Mouse (Mus musculus): ENCODE measurements around the gene Ppp1r7. TPM values are rescaled to one million over a fixed set of nuclear protein-coding genes. Genes with fewer than 3 reads are reported as not detected.
"Not testable (repeated sequence)": the region's sequence is repeated elsewhere in the genome, so short reads cannot be mapped to it uniquely, and the experiment has no call there.

Ppp1r7 gene
- 61.8 and 71.4 TPM in 2 replicates for polyA plus RNA-seq (2015; fragmentation: Nextera tagmentation; extraction: Ambion mirVana)

DNA sequence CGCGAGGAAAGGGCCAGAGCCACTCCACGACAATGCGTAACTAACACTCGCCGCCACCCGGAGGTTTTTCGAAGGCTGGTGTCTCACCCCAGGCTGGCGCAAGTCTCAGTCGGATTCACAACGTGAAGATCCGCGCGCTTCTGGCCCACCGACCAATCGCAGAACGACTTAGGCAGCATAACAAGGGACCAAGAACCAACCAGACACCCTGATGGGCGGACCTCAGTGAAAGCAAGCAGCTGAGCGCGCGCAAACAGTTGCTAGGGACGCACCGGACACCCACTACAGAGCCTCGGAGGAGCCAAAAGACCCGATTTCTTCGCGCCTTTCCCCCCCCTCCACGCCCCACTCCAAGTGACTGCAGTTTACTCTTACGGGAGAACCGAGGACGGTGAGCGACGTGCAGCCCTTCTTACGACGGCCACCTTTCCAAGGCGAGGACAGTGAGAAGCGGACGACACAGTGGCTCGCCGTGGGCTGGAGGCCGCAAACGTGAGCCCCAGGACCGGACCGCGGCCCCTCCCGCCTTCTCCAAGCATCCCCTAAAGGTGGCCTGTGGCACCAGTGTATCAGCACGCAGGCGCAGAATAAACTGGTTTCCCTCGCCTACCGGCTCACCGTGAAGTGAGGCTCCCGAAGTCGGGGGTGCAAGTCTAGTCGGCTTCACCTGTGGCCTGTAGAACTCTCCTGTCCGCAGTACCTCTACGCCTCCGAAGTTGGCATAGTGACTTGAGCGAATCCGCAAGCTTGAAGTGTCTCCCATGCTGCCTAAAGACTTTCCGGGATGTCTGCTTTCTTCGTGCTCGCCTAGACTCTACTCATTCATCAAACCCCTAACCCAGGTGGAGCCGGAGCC lies at the start of gene Ppp1r7, which contains the start of gene Pask:
Gene Ppp1r7, plus strand, starts transcription at position 207 of the 856 bp plus-strand sequence.
Gene Pask, minus strand, starts transcription at position 835 of the 856 bp plus-strand sequence.
- Histone ChIP-seq H3K4me3 (ENCODE audit: low read length) (peak within 1 kb of the TSS; percentile 98), H3K4me1 (replicated peaks; ENCODE audit: control insufficient read depth, insufficient read depth, low read length) (peaks cover 16% of the 10 kb centered on the region), H3K27me3 (ENCODE audit: control insufficient read depth, insufficient read depth, low read depth, low read length) (no peaks in the 10 kb centered on the region), H3K9ac (ENCODE audit: low read length) (peak within 1 kb of the TSS; percentile 92), H3K9me3 (ENCODE audit: control insufficient read depth, low read length) (no peaks in the 10 kb centered on the region), H3K27ac (ENCODE audit: low read length) (peak within 1 kb of the TSS; percentile 27; the same call in 1 of the 2 replicates), H3K36me3 (ENCODE audit: control insufficient read depth, insufficient read depth, low read length) (peaks cover 9% of the 10 kb centered on the region), H3K4me2 (ENCODE audit: low read depth, low read length) (peak within 1 kb of the TSS; percentile 90)
- 0% methylated on average over 63 of the region's 63 CpGs for WGBS
- peak; percentile 98 for ATAC-seq (ENCODE audit: low read depth)

DNA sequence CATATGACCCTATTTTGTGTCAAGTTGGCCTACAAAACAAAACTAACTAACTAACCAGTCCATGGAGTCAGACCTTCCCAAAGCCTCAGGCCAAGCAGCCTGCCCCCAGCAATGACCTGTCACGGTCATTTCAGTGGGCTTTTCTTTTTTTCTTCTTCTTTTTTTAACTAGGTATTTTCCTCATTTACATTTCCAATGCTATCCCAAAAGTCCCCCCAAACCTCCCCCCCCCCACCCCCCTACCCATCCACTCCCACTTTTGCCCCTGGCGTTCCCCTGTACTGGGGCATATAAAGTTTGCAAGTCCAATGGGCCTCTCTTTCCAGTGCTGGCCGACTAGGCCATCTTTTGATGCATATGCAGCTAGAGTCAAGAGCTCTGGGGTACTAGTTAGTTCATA lies 48.2 kb upstream of the Ppp1r7 start:
- H3K36me3 ChIP-seq (ENCODE audit: control insufficient read depth, insufficient read depth, low read length) = peaks cover 28% of the 10 kb centered on the region
- WGBS = 77% methylated on average over 3 of the region's 3 CpGs
- not testable (repeated sequence) for ATAC-seq (ENCODE audit: low read depth)

DNA sequence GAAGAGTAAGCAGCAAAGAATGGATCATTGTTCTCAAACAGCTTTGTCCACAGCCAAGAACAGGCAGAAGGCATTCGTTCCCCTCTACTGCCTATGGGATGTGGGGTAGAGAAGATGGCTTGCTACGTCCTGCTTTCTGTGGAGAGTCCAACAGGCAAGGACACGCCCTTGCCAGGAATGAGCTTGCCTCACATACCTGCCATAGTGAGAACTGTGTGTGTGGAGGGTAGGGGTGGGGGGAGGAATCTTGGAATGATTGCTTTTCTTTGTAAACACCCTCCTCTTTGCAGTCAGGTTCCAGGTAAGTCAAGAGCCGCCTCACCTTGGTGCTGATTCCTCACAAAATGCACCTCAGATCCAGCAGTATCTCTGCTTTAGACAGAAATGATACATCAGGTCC lies 42.9 kb upstream of the Ppp1r7 start:
- no peak overlapping the region for H3K4me3 ChIP-seq (ENCODE audit: low read length)
- H3K27me3 ChIP-seq (ENCODE audit: control insufficient read depth, insufficient read depth, low read depth, low read length) = no peaks in the 10 kb centered on the region
- WGBS = 75% methylated on average over 4 of the region's 4 CpGs
- H3K9me3 ChIP-seq (ENCODE audit: control insufficient read depth, low read length) = no peaks in the 10 kb centered on the region
- no peak overlapping the region for H3K4me2 ChIP-seq (ENCODE audit: low read depth, low read length)
- peak; percentile 64; the same call in 1 of the 2 replicates for ATAC-seq (ENCODE audit: low read depth)
- H3K9ac ChIP-seq (ENCODE audit: low read length) = no peak overlapping the region
- H3K27ac ChIP-seq (ENCODE audit: low read length) = no peak overlapping the region
- peaks cover 3% of the 10 kb centered on the region; the same call in 1 of the 2 replicates for H3K4me1 ChIP-seq (replicated peaks; ENCODE audit: control insufficient read depth, insufficient read depth, low read length)
- H3K36me3 ChIP-seq (ENCODE audit: control insufficient read depth, insufficient read depth, low read length) = peaks cover 40% of the 10 kb centered on the region

More for the DNA sequence above, 48.2 kb upstream of the Ppp1r7 start:
- not testable (repeated sequence) for H3K27me3 ChIP-seq (ENCODE audit: control insufficient read depth, insufficient read depth, low read depth, low read length); H3K4me3 ChIP-seq (ENCODE audit: low read length); H3K27ac ChIP-seq (ENCODE audit: low read length); H3K9me3 ChIP-seq (ENCODE audit: control insufficient read depth, low read length); H3K9ac ChIP-seq (ENCODE audit: low read length); H3K4me1 ChIP-seq (replicated peaks; ENCODE audit: control insufficient read depth, insufficient read depth, low read length); H3K4me2 ChIP-seq (ENCODE audit: low read depth, low read length)

DNA sequence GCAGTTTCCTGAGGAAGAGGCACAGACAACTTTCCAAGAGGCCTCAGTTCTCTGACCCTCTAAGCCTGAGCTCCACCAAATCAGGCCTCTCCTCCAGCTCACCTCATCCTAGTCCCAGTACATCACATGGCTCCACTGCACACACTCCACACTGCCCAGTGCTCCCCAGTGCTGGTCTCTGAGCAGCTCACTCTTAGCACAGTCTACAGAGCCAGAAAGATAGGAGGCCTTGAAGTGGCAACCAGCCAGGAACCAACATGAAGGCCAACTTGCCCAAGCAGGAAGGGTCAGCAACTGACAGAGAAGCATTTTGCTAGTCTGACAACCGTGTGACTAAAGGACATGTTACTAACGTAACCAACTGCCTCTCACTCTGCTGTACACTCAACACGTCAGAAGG lies 42.1 kb upstream of the Ppp1r7 start:
- no peaks in the 10 kb centered on the region for H3K9me3 ChIP-seq (ENCODE audit: control insufficient read depth, low read length)
- peaks cover 38% of the 10 kb centered on the region for H3K36me3 ChIP-seq (ENCODE audit: control insufficient read depth, insufficient read depth, low read length)
- no peak overlapping the region for H3K9ac ChIP-seq (ENCODE audit: low read length)
- H3K4me3 ChIP-seq (ENCODE audit: low read length) = no peak overlapping the region
- H3K27ac ChIP-seq (ENCODE audit: low read length) = no peak overlapping the region
- H3K27me3 ChIP-seq (ENCODE audit: control insufficient read depth, insufficient read depth, low read depth, low read length) = no peaks in the 10 kb centered on the region
- peak; percentile 30; the same call in 1 of the 2 replicates for ATAC-seq (ENCODE audit: low read depth)
- H3K4me2 ChIP-seq (ENCODE audit: low read depth, low read length) = no peak overlapping the region
- peaks cover 7% of the 10 kb centered on the region; the same call in 1 of the 2 replicates for H3K4me1 ChIP-seq (replicated peaks; ENCODE audit: control insufficient read depth, insufficient read depth, low read length)
- WGBS = 76% methylated on average over 3 of the region's 3 CpGs

DNA sequence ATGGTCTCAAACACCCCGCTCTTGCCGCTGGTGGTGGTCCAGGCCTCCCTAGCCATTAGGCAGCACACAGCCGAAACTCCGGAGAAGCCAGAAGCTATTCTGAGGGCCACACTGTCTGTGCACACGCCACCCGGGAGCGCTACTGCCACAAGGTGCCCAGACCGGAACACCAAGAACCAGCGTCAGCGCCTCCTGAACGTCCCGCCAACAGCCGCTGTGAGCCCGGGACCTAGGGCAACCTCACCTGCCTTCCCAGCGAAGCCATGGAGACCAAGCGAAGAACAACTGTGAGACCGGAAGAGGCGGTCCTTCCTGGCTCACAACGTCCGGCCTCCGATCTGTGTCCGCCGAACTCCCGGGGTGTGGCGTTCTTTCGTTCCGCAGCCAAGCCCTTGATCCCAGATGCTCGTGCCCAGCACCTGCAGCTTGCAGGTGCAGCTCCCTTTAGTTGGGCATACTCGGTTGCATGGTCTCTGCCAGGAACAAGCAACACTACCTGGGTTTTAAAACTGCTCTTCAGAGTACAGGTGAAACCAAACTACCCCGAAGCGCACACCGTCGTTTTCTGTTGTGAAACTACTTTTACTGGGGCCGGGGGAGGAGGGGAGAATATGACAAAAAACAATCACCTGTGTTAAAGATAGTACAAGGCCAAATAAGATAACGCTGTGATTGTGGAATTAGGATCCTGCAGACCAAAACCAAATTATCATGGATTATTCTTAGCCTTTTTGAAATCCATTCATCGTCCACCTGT lies 36.9 kb upstream of the Ppp1r7 start, which contains the start of gene Mterf4:
Gene Mterf4, minus strand, starts transcription at position 335 of the 757 bp plus-strand sequence.
- H3K4me1 ChIP-seq (replicated peaks; ENCODE audit: control insufficient read depth, insufficient read depth, low read length) = peaks cover 7% of the 10 kb centered on the region; the same call in 1 of the 2 replicates
- 6% methylated on average over 36 of the region's 36 CpGs for WGBS
- no peaks in the 10 kb centered on the region for H3K27me3 ChIP-seq (ENCODE audit: control insufficient read depth, insufficient read depth, low read depth, low read length)
- peak within 1 kb of the TSS; percentile 94 for H3K9ac ChIP-seq (ENCODE audit: low read length)
- H3K27ac ChIP-seq (ENCODE audit: low read length) = peak within 1 kb of the TSS; percentile 65; the same call in 1 of the 2 replicates
- H3K4me3 ChIP-seq (ENCODE audit: low read length) = peak within 1 kb of the TSS; percentile 97
- H3K36me3 ChIP-seq (ENCODE audit: control insufficient read depth, insufficient read depth, low read length) = peaks cover 14% of the 10 kb centered on the region
- no peaks in the 10 kb centered on the region for H3K9me3 ChIP-seq (ENCODE audit: control insufficient read depth, low read length)
- ATAC-seq (ENCODE audit: low read depth) = peak; percentile 92
- peak within 1 kb of the TSS; percentile 88 for H3K4me2 ChIP-seq (ENCODE audit: low read depth, low read length)

DNA sequence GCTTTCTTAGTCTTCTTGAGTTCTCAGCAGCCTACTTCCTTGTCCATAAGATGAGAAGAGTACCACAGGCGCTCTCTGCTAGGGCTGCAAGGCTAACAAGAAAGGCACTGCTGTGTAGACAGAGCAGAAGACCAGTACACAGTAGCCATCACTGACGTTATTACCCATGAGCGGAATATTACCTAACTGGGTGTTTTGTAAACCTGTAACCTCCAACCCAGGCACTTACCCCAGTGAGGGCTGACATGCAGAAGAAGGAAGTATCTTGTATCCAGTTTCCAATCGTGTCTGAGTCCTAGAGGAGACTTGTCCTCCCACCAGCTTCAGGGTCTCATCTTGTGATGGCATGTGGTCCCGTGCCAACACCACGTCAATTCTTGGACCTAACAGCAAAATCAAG lies 18.7 kb upstream of the Ppp1r7 start:
- H3K27ac ChIP-seq (ENCODE audit: low read length) = no peak overlapping the region
- H3K4me2 ChIP-seq (ENCODE audit: low read depth, low read length) = no peak overlapping the region
- no peak for ATAC-seq (ENCODE audit: low read depth)
- H3K9ac ChIP-seq (ENCODE audit: low read length) = no peak overlapping the region
- peaks cover 38% of the 10 kb centered on the region for H3K36me3 ChIP-seq (ENCODE audit: control insufficient read depth, insufficient read depth, low read length)
- no peaks in the 10 kb centered on the region for H3K27me3 ChIP-seq (ENCODE audit: control insufficient read depth, insufficient read depth, low read depth, low read length)
- WGBS = 93% methylated on average over 6 of the region's 6 CpGs
- no peaks in the 10 kb centered on the region for H3K4me1 ChIP-seq (replicated peaks; ENCODE audit: control insufficient read depth, insufficient read depth, low read length)
- no peaks in the 10 kb centered on the region for H3K9me3 ChIP-seq (ENCODE audit: control insufficient read depth, low read length)
- no peak overlapping the region for H3K4me3 ChIP-seq (ENCODE audit: low read length)

DNA sequence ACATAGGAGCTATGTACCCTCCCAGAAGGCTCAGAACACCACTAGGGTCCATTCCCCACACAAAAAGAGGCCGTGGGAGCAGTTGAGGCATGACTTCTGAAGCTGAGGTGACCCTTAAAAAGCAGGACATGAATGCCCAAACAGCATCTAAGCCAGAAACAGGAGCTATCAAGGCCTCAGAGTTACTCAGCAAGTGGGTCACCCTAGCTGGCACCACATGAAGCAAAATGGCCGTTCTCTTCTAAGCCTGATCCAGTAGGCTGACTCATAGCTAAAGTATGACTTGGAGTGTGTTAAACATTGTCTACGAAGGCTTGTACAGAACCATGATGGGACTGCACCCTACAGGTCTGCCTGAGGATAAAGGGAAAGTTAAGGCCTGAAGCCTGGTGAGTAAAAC lies 16.2 kb upstream of the Ppp1r7 start:
- Histone ChIP-seq H3K27me3 (ENCODE audit: control insufficient read depth, insufficient read depth, low read depth, low read length) (no peaks in the 10 kb centered on the region), H3K9me3 (ENCODE audit: control insufficient read depth, low read length) (no peaks in the 10 kb centered on the region), H3K4me1 (replicated peaks; ENCODE audit: control insufficient read depth, insufficient read depth, low read length) (no peaks in the 10 kb centered on the region), H3K4me3 (ENCODE audit: low read length) (no peak overlapping the region), H3K9ac (ENCODE audit: low read length) (no peak overlapping the region), H3K36me3 (ENCODE audit: control insufficient read depth, insufficient read depth, low read length) (peaks cover 20% of the 10 kb centered on the region), H3K27ac (ENCODE audit: low read length) (no peak overlapping the region), H3K4me2 (ENCODE audit: low read depth, low read length) (no peak overlapping the region)
- ATAC-seq (ENCODE audit: low read depth) = no peak
- WGBS = 80% methylated on average over 3 of the region's 3 CpGs

DNA sequence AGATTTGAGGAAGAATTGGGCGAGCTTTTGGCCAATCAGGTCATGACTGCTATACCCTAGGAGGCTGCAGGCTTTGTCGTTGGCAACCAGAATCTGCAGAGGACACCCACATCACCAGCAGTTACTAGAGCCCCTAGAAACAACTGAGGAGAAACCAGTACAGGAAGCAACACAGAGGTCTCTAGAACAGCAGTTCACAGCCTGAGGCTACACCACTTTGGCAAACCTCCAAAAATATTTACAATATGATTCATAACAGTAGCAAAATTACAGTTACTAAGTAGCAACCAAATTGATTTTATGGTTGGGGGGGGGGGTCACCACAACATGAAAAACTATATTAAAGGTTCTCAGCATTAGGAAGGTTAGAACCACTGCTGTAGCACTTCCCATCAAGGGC lies 8.0 kb upstream of the Ppp1r7 start:
- H3K36me3 ChIP-seq (ENCODE audit: control insufficient read depth, insufficient read depth, low read length) = 0 out of 2 replicates have a peak, but pooled peaks cover 2% of the 10 kb centered on the region
- no peaks in the 10 kb centered on the region for H3K9me3 ChIP-seq (ENCODE audit: control insufficient read depth, low read length)
- ATAC-seq (ENCODE audit: low read depth) = no peak
- H3K4me1 ChIP-seq (replicated peaks; ENCODE audit: control insufficient read depth, insufficient read depth, low read length) = no peaks in the 10 kb centered on the region
- no peak overlapping the region for H3K27ac ChIP-seq (ENCODE audit: low read length)
- no peak overlapping the region for H3K9ac ChIP-seq (ENCODE audit: low read length)
- H3K4me2 ChIP-seq (ENCODE audit: low read depth, low read length) = no peak overlapping the region
- H3K4me3 ChIP-seq (ENCODE audit: low read length) = no peak overlapping the region
- WGBS = 72% methylated on average over 2 of the region's 2 CpGs
- no peaks in the 10 kb centered on the region for H3K27me3 ChIP-seq (ENCODE audit: control insufficient read depth, insufficient read depth, low read depth, low read length)
